Mouse (Mus musculus) lung, embryonic 15.5 days (tissue): ENCODE results near the gene Inpp5d. TPM values are rescaled to one million over a fixed set of nuclear protein-coding genes. Genes with fewer than 3 reads are reported as not detected.
A peak's percentile ranks its signal among the peaks of the same experiment; 100 is the strongest.

Source experiments
- ATAC-seq: fragments of 200-750 bp; cut with Nextera tagmentation; 2 replicates; pipeline ENCODE4 v1.8.0; 2017; ENCODE audit warnings: moderate number of reproducible peaks, borderline replicate concordance; ENCODE audit not compliant: low FRiP score, low TSS enrichment; ENCODE audit errors: extremely low read depth
- H3K27ac ChIP-seq: fragments of 300-500 bp; sonication (generic); 2 replicates; pipeline ENCODE4 v1.5.1; 2015; ENCODE audit warnings: moderate library complexity, mild to moderate bottlenecking, inconsistent platforms
- H3K27me3 ChIP-seq: fragments of 300-500 bp; sonication (generic); 2 replicates; pipeline ENCODE4 v1.6.1; 2015; ENCODE audit warnings: inconsistent platforms
- H3K36me3 ChIP-seq: fragments of 300-500 bp; sonication (generic); 2 replicates; pipeline ENCODE4 v1.6.1; 2015; ENCODE audit warnings: inconsistent platforms
- H3K4me1 ChIP-seq: fragments of 300-500 bp; sonication (generic); 2 replicates; pipeline ENCODE4 v1.6.1; 2015; ENCODE audit warnings: inconsistent platforms
- H3K4me2 ChIP-seq: fragments of 300-500 bp; sonication (generic); 2 replicates; pipeline ENCODE4 v1.6.1; 2015; ENCODE audit warnings: inconsistent platforms, mild to moderate bottlenecking, moderate library complexity
- H3K4me3 ChIP-seq: fragments of 300-500 bp; sonication (generic); 2 replicates; pipeline ENCODE4 v1.5.1; 2015; ENCODE audit warnings: mild to moderate bottlenecking, inconsistent platforms
- H3K9ac ChIP-seq: fragments of 300-500 bp; sonication (generic); 2 replicates; pipeline ENCODE4 v1.6.1; 2015; ENCODE audit warnings: inconsistent platforms
- H3K9me3 ChIP-seq: fragments of 300-500 bp; sonication (generic); 2 replicates; pipeline ENCODE4 v1.6.1; 2016; ENCODE audit warnings: inconsistent platforms
- WGBS: fragments of 180-500 bp; shearing (Covaris S2); methylation state at CpG from one replicate; pipeline ENCODE4 v1.1.7; 2015; 5-methylcytosine and 5-hydroxymethylcytosine counted together
- polyA plus RNA-seq: library from polyadenylated mRNA; unstranded; fragments of >200 nt; fragmentation: Nextera tagmentation; extraction: Ambion mirVana; gene quantifications from 2 replicates; pipeline ENCODE4 v1.2.1, GENCODE M21; 2015

Gene Inpp5d
- 8.7 and 11.8 TPM in 2 replicates for polyA plus RNA-seq

GRCm38 (mm10) chr1:87620211-87620668 lies at the start of gene Inpp5d:
Gene Inpp5d, plus strand, starts transcription at chr1:87620312.
- no peaks in the 10 kb centered on the region for H3K4me1 ChIP-seq
- H3K27me3 ChIP-seq = no peaks in the 10 kb centered on the region
- 0 out of 2 replicates have a peak within 1 kb of the TSS, but pooled peaks have one; percentile 36 for H3K9ac ChIP-seq
- WGBS = 66% methylated on average over 12 of the region's 12 CpGs
- H3K4me3 ChIP-seq = peak within 1 kb of the TSS; percentile 38
- peak; percentile 67 for ATAC-seq
- H3K36me3 ChIP-seq = no peaks in the 10 kb centered on the region
- H3K27ac ChIP-seq = peak within 1 kb of the TSS; percentile 63
- H3K4me2 ChIP-seq = peak within 1 kb of the TSS; percentile 46
- H3K9me3 ChIP-seq = no peaks in the 10 kb centered on the region

DNA sequence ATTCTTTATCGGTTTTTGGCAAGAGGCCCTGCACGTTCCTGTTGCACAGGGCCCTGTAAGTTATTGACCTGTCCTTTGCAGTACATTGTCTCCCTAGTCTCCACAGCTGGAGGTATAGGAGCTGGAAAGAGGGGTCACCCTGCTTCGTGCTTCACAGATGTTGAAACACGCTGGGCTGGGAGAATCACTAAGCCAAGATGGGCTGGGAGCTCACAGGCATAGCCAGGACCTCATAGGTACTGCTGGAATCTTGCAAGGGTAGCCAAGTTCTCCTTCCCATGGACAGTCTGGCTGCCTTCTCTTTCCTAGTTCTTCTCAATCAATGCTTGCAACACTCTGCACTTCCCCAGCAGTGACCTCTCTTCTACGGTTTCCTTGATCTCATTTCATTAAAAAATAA lies 46.9 kb upstream of the Inpp5d start:
- H3K27ac ChIP-seq = peak overlapping the region; percentile 89
- H3K27me3 ChIP-seq = no peaks in the 10 kb centered on the region
- H3K4me1 ChIP-seq = peaks cover 27% of the 10 kb centered on the region
- H3K9me3 ChIP-seq = no peaks in the 10 kb centered on the region
- ATAC-seq = no peak
- 58% methylated on average over 5 of the region's 5 CpGs for WGBS
- peak overlapping the region; percentile 25 for H3K4me2 ChIP-seq
- H3K9ac ChIP-seq = no peak overlapping the region
- H3K4me3 ChIP-seq = no peak overlapping the region
- no peaks in the 10 kb centered on the region for H3K36me3 ChIP-seq

- Histone ChIP-seq H3K36me3 (no peaks in the 10 kb centered on the region), H3K4me1 (peaks cover 27% of the 10 kb centered on the region), H3K27ac (peak within 1 kb of the TSS; percentile 89), H3K4me2 (peak within 1 kb of the TSS; percentile 25), H3K9ac (no peak within 1 kb of the TSS), H3K27me3 (no peaks in the 10 kb centered on the region), H3K4me3 (no peak within 1 kb of the TSS), H3K9me3 (no peaks in the 10 kb centered on the region)
- WGBS = 39% methylated on average over 6 of the region's 6 CpGs
- ATAC-seq = peak; percentile 67
These were observed 46.3 kb upstream of the Inpp5d start, which contains the start of gene Ngef for GRCm38 (mm10) chr1:87573800-87574215. Gene Ngef, minus strand, starts transcription at chr1:87573870.

DNA sequence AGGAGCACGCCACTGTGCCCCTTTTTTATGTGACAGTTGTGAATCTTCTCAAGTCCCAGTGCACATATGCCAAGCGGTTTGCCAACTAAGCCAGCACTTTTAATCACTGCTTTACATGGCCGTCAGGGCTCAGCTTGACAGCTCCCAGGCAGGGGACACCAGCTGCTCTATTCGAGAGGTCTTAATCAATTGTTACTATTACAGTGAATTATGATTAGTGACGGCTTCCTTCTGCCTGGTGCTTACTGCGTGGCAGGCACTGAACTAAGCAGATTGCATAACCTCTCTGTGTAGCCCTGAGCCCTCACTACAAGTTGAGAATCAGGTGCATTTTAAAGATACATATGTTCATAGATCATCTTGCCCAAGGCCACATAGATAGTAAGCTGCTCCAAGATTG lies 45.8 kb upstream of the Inpp5d start:
- ATAC-seq = peak; percentile 40
- Histone ChIP-seq H3K4me2 (peak overlapping the region; percentile 25; the same call in 1 of the 2 replicates), H3K27ac (peak overlapping the region; percentile 89)

DNA sequence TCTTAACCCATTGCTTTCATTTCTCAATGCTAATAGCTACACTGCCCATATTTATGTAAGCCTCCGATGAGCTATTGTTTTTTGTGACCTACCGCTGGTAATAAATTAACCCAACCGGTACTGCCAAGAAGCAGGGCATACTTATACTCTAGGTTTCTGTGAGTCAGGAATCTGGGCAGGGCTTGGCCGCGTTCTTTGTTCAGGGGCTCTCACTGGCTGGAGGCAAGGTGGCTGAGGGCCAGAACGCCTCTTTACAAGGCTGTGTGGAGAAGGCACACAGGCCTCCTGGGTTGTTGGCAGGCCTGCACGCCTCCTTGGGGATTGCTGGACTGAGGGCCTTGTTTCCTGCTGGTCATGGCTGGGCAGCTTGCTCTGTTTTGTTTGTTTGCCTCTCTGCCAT lies 45.3 kb upstream of the Inpp5d start:
- peak; percentile 92 for ATAC-seq
- no peak overlapping the region for H3K4me3 ChIP-seq
- H3K4me2 ChIP-seq = peak overlapping the region; percentile 25; the same call in 1 of the 2 replicates
- 26% methylated on average over 7 of the region's 7 CpGs for WGBS
- H3K9me3 ChIP-seq = no peaks in the 10 kb centered on the region
- H3K4me1 ChIP-seq = peaks cover 27% of the 10 kb centered on the region
- peak overlapping the region; percentile 89 for H3K27ac ChIP-seq
- H3K36me3 ChIP-seq = no peaks in the 10 kb centered on the region
- no peak overlapping the region for H3K9ac ChIP-seq
- H3K27me3 ChIP-seq = no peaks in the 10 kb centered on the region

More for the DNA sequence above, 45.8 kb upstream of the Inpp5d start:
- Histone ChIP-seq H3K9me3 (no peaks in the 10 kb centered on the region), H3K36me3 (no peaks in the 10 kb centered on the region), H3K4me3 (no peak overlapping the region), H3K27me3 (no peaks in the 10 kb centered on the region), H3K4me1 (peaks cover 27% of the 10 kb centered on the region), H3K9ac (no peak overlapping the region)
- WGBS = 48% methylated on average over 6 of the region's 6 CpGs

DNA sequence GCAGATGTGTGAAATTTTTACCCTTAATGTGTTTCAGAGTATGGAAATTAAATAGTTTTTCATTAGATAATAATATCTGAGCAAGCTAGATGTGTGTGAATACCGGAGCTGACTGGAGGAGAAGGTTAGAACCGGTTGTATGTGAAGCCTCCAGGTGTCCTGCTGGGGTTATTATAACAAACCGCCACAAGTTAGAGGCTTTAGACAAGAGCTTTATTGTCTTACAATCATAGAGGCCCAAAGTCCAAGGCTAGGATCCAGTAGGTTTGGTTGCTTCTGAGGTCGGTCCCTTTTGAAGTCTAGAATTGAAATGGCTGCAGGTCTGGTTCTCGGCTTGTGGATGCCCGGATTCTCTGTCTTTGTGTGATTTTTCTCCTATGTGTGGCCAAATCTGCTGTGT lies 41.1 kb upstream of the Inpp5d start:
- Histone ChIP-seq H3K9ac (no peak overlapping the region), H3K4me3 (no peak overlapping the region), H3K4me1 (peaks cover 12% of the 10 kb centered on the region), H3K4me2 (no peak overlapping the region), H3K27ac (no peak overlapping the region), H3K27me3 (no peaks in the 10 kb centered on the region), H3K36me3 (no peaks in the 10 kb centered on the region), H3K9me3 (no peaks in the 10 kb centered on the region)
- WGBS = 85% methylated on average over 6 of the region's 6 CpGs
- no peak for ATAC-seq

- Histone ChIP-seq H3K27me3 (no peaks in the 10 kb centered on the region), H3K4me1 (no peaks in the 10 kb centered on the region), H3K4me2 (no peak overlapping the region), H3K9me3 (no peaks in the 10 kb centered on the region), H3K36me3 (no peaks in the 10 kb centered on the region), H3K9ac (no peak overlapping the region), H3K27ac (no peak overlapping the region), H3K4me3 (no peak overlapping the region)
- no peak for ATAC-seq
- WGBS = 20% methylated on average over 3 of the region's 3 CpGs
These were observed 39.3 kb upstream of the Inpp5d start for GRCm38 (mm10) chr1:87580824-87581223.

GRCm38 (mm10) chr1:87589162-87589561 lies 30.9 kb upstream of the Inpp5d start:
- no peaks in the 10 kb centered on the region for H3K27me3 ChIP-seq
- WGBS = 87% methylated on average over 7 of the region's 7 CpGs
- no peak for ATAC-seq

GRCm38 (mm10) chr1:87589980-87590379 lies 30.1 kb upstream of the Inpp5d start:
- no peaks in the 10 kb centered on the region for H3K36me3 ChIP-seq
- H3K9ac ChIP-seq = no peak overlapping the region
- no peaks in the 10 kb centered on the region for H3K9me3 ChIP-seq
- H3K27ac ChIP-seq = no peak overlapping the region
- no peak for ATAC-seq
- WGBS = 75% methylated on average over 8 of the region's 8 CpGs
- no peak overlapping the region for H3K4me3 ChIP-seq
- no peak overlapping the region for H3K4me2 ChIP-seq
- no peaks in the 10 kb centered on the region for H3K27me3 ChIP-seq
- H3K4me1 ChIP-seq = no peaks in the 10 kb centered on the region

More at GRCm38 (mm10) chr1:87589162-87589561, 30.9 kb upstream of the Inpp5d start:
- Histone ChIP-seq H3K4me3 (no peak overlapping the region), H3K27ac (no peak overlapping the region), H3K4me1 (no peaks in the 10 kb centered on the region), H3K9ac (no peak overlapping the region), H3K9me3 (no peaks in the 10 kb centered on the region), H3K36me3 (no peaks in the 10 kb centered on the region), H3K4me2 (no peak overlapping the region)

DNA sequence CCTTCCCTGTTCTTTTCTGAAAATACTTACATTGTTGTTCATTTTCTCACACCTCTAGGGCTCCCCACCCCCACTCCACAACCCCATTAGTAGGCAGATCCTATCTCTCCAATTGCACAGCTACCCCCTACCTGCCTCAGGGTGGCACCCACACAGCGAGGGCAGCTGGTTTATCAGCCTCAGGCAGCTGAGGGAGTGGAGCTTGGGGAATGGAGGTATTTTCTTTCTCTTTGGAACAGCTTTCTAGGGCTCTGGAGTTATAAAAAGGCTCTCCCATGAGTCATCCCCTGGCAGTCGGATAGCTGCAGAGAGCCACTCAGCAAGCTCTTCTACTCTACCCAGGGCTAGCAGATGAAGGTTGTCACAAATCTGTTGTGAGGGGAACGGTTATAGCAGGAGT lies 25.9 kb upstream of the Inpp5d start:
- no peak overlapping the region for H3K27ac ChIP-seq
- no peak for ATAC-seq

GRCm38 (mm10) chr1:87594671-87595070 lies 25.4 kb upstream of the Inpp5d start:
- no peaks in the 10 kb centered on the region for H3K4me1 ChIP-seq
- ATAC-seq = no peak
- no peaks in the 10 kb centered on the region for H3K27me3 ChIP-seq
- H3K27ac ChIP-seq = no peak overlapping the region
- H3K9me3 ChIP-seq = no peaks in the 10 kb centered on the region
- H3K4me3 ChIP-seq = no peak overlapping the region
- 89% methylated on average over 10 of the region's 10 CpGs for WGBS
- no peaks in the 10 kb centered on the region for H3K36me3 ChIP-seq
- no peak overlapping the region for H3K9ac ChIP-seq
- no peak overlapping the region for H3K4me2 ChIP-seq

More for the DNA sequence above, 25.9 kb upstream of the Inpp5d start:
- Histone ChIP-seq H3K36me3 (no peaks in the 10 kb centered on the region), H3K4me1 (no peaks in the 10 kb centered on the region), H3K4me2 (no peak overlapping the region), H3K9ac (no peak overlapping the region), H3K4me3 (no peak overlapping the region), H3K27me3 (no peaks in the 10 kb centered on the region), H3K9me3 (no peaks in the 10 kb centered on the region)
- WGBS = 70% methylated on average over 3 of the region's 3 CpGs

DNA sequence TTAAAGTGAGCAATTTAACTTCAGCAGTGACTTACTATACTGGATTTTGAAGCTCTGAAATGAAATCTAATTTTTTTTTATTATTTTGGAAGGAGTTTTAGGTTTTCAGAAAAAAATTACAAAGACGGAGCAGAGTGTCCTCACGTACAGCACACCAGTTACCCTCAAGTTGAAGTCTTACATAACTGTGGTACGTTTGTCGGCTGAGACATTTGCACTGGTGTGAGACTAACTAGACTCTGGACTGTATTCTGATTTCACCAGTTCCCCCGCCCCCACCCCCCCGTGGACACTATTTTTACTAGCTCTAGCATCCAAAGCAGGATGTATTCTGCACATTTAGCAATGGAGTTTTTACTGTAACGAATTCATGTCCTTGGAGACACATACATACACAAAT lies 19.6 kb upstream of the Inpp5d start:
- H3K4me1 ChIP-seq = no peaks in the 10 kb centered on the region
- H3K36me3 ChIP-seq = no peaks in the 10 kb centered on the region
- 71% methylated on average over 7 of the region's 7 CpGs for WGBS
- H3K4me3 ChIP-seq = no peak overlapping the region
- H3K9me3 ChIP-seq = no peaks in the 10 kb centered on the region
- H3K27ac ChIP-seq = no peak overlapping the region
- no peak overlapping the region for H3K9ac ChIP-seq
- no peak for ATAC-seq
- no peak overlapping the region for H3K4me2 ChIP-seq
- no peaks in the 10 kb centered on the region for H3K27me3 ChIP-seq

DNA sequence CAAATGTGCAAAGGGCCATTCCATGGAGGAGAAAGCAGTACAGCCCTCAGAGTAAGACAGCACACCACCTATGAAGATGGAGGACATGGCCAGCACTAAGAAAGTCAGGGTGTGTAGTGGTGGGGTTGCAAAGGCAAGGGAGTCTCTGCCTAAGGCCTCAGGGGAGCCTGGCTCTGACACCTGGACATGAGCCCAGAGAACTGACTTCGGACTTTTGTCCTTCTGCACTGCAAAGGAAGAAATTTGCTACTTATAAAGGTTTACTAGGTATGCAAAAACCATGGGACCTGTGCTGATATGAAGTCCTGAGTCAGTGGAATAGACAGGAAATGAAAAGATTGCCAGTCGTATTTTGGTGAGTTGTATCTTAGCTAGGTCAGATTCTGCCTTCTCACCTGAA lies 18.3 kb upstream of the Inpp5d start:
- 53% methylated on average over 2 of the region's 2 CpGs for WGBS
- Histone ChIP-seq H3K4me2 (no peak overlapping the region), H3K9ac (no peak overlapping the region), H3K9me3 (no peaks in the 10 kb centered on the region), H3K27me3 (no peaks in the 10 kb centered on the region), H3K4me3 (no peak overlapping the region), H3K36me3 (no peaks in the 10 kb centered on the region), H3K4me1 (no peaks in the 10 kb centered on the region), H3K27ac (no peak overlapping the region)
- ATAC-seq = no peak
